Mouse (Mus musculus): ENCODE measurements around the gene Tor1aip1.

GRCm38 (mm10) chr1:156085770-156086169 is 49.5 kb upstream of the Tor1aip1 start:
- TF ChIP-seq POLR2A (IDR thresholded peaks at IDR 0.05; ENCODE audit: low read depth, low read length) (no peak), CTCF (IDR thresholded peaks at IDR 0.05; ENCODE audit: extremely low read depth, insufficient read depth, insufficient read length, insufficient replicate concordance) (peak; percentile 22; the same call in 1 of the 2 replicates)

Data from spleen, adult 2 months (tissue).